Mouse (Mus musculus) erythroblast, embryonic 14.5 days (primary cell): ENCODE results near the gene Elp4. TPM values are rescaled to one million over a fixed set of nuclear protein-coding genes. Genes with fewer than 3 reads are reported as not detected.

Experiments
- H3K27me3 ChIP-seq: 2 replicates; pipeline ENCODE4 v1.6.1; 2012; ENCODE audit warnings: inconsistent platforms; ENCODE audit not compliant: control insufficient read depth
- H3K36me3 ChIP-seq: 2 replicates; pipeline ENCODE4 v1.6.1; 2012; ENCODE audit warnings: mild to moderate bottlenecking, inconsistent platforms; ENCODE audit not compliant: control insufficient read depth
- H3K4me1 ChIP-seq: 2 replicates; pipeline ENCODE4 v1.6.1; 2012; ENCODE audit warnings: inconsistent platforms; ENCODE audit not compliant: control insufficient read depth
- H3K4me3 ChIP-seq: replicated peaks from 2 replicates; pipeline ENCODE3; 2012; ENCODE audit warnings: moderate library complexity, mild to moderate bottlenecking, inconsistent platforms
- H3K9me3 ChIP-seq: 2 replicates; pipeline ENCODE4 v1.6.1; 2012; ENCODE audit warnings: low read length, inconsistent platforms, mixed read lengths; ENCODE audit not compliant: control insufficient read depth
- GATA1 ChIP-seq: IDR thresholded peaks from 2 replicates; pipeline ENCODE4 v1.6.1; 2012; ENCODE audit warnings: low read length, inconsistent platforms, mixed read lengths
- TAL1 ChIP-seq: IDR thresholded peaks from 3 replicates; pipeline ENCODE4 v1.6.1; 2012; ENCODE audit warnings: low read length, inconsistent platforms, mixed read lengths
- polyA plus RNA-seq: library from polyadenylated mRNA; stranded (reverse); fragments of >175 nt; gene quantifications from 2 replicates; pipeline ENCODE4 v1.2.3, GENCODE M21; 2012

Gene Elp4
- polyA plus RNA-seq, 1 experiment: 0.64 TPM

DNA sequence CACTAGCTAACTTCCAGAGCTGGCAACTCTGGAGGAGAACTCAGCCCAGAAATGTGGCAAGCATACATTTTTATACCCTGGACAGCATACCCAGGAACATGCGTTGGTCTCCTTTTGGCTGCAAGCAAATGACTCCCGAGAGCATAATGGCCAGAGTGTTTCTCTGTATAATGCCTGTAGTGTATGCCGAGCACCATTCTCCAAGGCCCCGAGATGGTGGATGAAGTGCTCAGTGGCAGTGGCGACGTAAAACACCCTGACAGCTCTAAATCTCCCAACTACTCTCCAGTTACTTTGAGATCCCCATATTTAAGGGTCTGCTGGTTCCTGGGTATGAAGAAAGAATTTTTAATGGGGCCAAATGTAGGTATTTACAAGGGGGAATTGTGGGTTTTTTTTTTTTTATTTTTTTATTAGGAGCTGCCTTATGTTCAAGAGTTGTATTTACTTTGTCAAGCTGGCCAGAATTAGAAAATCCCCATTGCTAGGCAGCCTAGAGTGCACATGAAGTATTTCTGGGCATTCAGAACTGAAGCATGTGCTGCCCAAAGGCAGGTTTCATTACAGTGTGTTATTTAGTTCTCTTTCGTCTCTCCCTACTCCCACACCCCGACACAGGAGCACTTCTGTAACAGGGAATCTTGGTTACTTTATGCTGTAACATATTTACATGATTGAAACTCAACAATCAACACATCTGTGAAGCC lies 188.8 kb downstream of the Elp4 start:
- Histone ChIP-seq H3K36me3 (no peaks in the 10 kb centered on the region), H3K9me3 (no peaks in the 10 kb centered on the region), H3K27me3 (no peaks in the 10 kb centered on the region), H3K4me3 (no peak overlapping the region), H3K4me1 (no peaks in the 10 kb centered on the region)
- TF ChIP-seq TAL1: no peak
- no peak for TF ChIP-seq GATA1

DNA sequence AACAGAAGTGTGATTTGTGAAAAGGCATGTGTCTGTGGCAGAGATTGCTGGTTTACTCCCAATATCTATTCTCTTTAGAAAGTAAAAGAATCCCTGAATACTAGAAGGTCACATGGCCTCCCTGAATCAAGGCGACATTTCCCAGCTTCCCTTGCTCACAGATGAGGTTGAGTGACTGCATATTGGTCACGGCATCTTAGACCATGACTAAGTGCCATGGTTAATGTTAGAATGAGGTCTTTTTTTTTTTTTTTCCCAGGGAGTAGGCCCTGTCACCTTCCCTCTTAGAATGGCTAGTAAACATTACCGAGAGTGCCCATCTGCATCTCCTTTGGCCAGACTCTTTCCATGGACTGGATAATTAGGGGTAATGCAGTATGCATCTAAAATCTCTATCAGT lies 193.9 kb downstream of the Elp4 start:
- H3K27me3 ChIP-seq: no peaks in the 10 kb centered on the region
- no peaks in the 10 kb centered on the region for H3K36me3 ChIP-seq
- no peaks in the 10 kb centered on the region for H3K9me3 ChIP-seq
- TF ChIP-seq TAL1 (no peak), GATA1 (no peak)
- H3K4me1 ChIP-seq: no peaks in the 10 kb centered on the region
- no peak overlapping the region for H3K4me3 ChIP-seq

DNA sequence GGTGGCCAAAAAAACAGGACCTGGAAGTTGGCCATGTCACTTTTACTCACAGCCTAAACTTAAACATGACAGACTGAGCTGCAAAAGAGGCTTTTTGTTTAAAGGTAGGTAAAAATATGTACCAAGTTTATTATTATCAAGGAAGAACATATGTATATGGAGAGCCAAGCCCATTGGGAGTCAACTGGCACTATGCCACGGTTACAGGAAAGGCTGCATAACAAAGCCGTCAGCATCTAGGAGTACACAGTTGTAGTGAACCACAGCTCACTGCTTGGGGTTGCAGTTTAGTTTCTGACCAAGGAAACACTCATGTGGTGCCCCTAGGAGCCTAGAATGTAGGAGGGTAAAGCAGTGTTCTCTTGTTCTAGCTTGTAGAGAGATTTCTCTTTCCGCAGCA lies 195.2 kb downstream of the Elp4 start:
- Histone ChIP-seq H3K27me3 (no peaks in the 10 kb centered on the region), H3K4me3 (no peak overlapping the region), H3K4me1 (no peaks in the 10 kb centered on the region), H3K9me3 (no peaks in the 10 kb centered on the region), H3K36me3 (no peaks in the 10 kb centered on the region)
- no peak for TF ChIP-seq TAL1
- TF ChIP-seq GATA1: no peak

DNA sequence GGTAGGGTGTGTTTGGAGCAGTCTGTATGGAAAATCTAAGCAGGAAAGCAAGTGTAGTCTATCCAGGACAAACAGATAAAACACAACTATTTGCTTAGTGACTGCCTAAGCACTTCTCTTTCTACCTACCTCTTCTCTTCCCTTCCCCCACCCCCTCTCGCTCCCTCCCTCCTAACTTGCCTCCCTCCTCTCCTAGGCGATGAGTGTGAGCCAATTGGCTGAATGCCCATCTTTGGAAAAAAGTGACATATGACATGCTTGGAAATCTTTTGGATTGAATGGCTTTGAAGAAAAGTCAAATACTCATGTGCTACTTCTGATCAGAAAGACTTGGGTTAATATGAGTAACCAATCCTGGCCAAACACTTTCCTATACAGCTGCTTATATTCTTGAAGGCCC lies 199.0 kb downstream of the Elp4 start:
- Histone ChIP-seq H3K9me3 (no peaks in the 10 kb centered on the region), H3K4me1 (no peaks in the 10 kb centered on the region), H3K27me3 (no peaks in the 10 kb centered on the region), H3K36me3 (peaks cover 3% of the 10 kb centered on the region), H3K4me3 (no peak overlapping the region)
- TF ChIP-seq TAL1 (no peak), GATA1 (no peak)

DNA sequence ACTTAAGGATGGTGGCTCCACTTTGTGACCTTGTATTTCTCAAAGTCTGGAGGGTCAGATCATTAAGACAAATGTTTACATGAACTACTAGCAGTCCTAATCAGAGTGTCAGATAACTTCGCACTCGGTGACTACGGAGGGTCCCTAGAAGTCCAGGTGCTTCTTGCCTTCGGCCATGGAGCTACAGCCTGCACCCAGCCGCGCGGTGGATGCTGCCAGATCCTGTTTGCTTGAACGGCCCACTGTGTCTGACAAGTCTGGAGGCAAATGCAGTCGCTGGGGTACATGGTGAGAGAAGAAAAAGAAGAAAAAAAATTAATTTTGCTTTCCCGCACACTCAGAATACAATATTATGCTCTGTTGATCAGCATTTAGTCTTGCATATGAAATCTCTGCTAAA lies 201.8 kb downstream of the Elp4 start:
- Histone ChIP-seq H3K36me3 (peaks cover 3% of the 10 kb centered on the region), H3K4me3 (no peak overlapping the region), H3K27me3 (no peaks in the 10 kb centered on the region), H3K4me1 (no peaks in the 10 kb centered on the region), H3K9me3 (no peaks in the 10 kb centered on the region)
- TF ChIP-seq TAL1 (no peak), GATA1 (no peak)

DNA sequence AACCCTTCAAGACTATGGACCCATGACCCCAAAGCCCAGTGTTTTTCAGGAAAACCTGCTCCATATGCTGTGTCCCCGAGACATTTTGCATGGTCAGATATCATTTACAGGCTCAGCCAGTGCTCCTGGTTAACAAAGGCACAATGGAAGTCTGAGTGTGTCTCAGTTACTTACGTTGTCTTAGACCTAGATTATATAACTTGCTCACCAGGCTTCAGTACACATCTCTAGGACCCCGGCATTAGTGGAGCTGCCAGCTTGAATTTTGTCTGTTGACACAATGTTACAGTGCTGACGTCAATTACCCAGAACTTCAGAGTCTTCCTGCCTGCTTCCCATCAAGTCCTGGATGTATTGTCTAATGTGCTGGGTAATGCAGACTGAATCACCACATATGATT lies 202.6 kb downstream of the Elp4 start:
- Histone ChIP-seq H3K27me3 (no peaks in the 10 kb centered on the region), H3K4me1 (no peaks in the 10 kb centered on the region), H3K36me3 (peaks cover 3% of the 10 kb centered on the region), H3K4me3 (no peak overlapping the region), H3K9me3 (no peaks in the 10 kb centered on the region)
- TF ChIP-seq GATA1: no peak
- no peak for TF ChIP-seq TAL1

DNA sequence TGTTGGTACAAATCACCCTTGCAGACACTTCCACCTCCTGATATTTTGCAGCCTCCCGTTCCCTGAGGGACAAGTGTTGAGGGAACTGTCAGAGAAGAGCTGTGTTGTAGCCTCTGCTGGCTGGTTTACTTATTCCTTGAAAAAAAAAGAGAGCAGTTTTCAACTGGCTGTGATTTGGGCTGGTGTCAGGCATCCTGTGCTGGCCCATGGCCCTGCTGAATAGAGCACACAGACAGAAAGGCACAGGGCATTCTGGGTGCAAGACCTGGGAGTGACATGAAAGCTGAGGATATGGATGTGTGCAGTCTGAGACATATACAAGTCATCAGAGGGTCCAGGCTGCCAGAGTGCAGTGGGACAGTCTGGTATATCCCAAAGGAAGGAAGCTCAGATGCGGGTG lies 205.7 kb downstream of the Elp4 start:
- no peaks in the 10 kb centered on the region for H3K9me3 ChIP-seq
- peaks cover 5% of the 10 kb centered on the region for H3K27me3 ChIP-seq
- no peaks in the 10 kb centered on the region for H3K4me1 ChIP-seq
- H3K4me3 ChIP-seq: no peak overlapping the region
- peaks cover 3% of the 10 kb centered on the region for H3K36me3 ChIP-seq
- TF ChIP-seq TAL1 (no peak), GATA1 (no peak)

DNA sequence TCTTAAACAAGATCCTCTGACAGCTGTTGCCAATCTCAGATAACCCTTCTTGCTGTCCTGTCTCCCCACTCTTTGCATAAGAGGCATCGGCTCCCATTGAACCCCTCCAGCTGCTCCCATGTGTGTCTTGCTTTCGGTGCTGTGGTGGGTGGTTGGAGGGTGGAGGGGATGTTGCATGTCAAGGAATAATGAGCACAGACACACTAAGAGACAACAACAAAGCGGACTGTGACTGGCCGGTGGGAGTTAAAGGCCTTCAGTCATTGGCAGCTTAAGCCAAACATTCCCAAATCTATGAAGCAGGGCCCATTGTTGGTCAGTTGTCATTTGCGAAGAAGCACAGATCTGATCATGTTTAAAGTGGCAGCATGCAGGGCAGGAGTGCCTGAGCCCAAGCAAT lies 206.6 kb downstream of the Elp4 start:
- H3K36me3 ChIP-seq: peaks cover 3% of the 10 kb centered on the region
- peaks cover 14% of the 10 kb centered on the region for H3K27me3 ChIP-seq
- no peak overlapping the region for H3K4me3 ChIP-seq
- no peaks in the 10 kb centered on the region for H3K9me3 ChIP-seq
- TF ChIP-seq TAL1 (no peak), GATA1 (no peak)
- H3K4me1 ChIP-seq: no peaks in the 10 kb centered on the region

DNA sequence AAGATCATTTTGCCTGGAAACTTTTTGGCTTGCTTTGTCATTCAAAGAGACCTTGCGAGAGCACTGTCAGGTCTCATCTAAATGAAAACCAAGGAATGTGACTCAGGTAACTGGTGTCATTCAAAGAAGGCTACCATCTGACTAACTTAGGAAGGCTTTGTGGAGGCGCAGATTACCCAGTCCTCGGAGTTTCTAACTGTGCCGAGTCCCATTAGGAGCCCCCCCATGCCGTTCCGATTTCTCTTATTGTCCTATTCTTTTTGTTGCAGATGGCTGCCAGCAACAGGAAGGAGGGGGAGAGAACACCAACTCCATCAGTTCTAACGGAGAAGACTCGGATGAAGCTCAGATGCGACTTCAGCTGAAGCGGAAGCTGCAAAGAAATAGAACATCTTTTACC lies 213.1 kb downstream of the Elp4 start:
- H3K36me3 ChIP-seq: no peaks in the 10 kb centered on the region
- no peak overlapping the region for H3K4me3 ChIP-seq
- no peak for TF ChIP-seq GATA1
- no peak for TF ChIP-seq TAL1
- H3K27me3 ChIP-seq: peaks cover 78% of the 10 kb centered on the region
- H3K4me1 ChIP-seq: peaks cover 2% of the 10 kb centered on the region; the same call in 1 of the 2 replicates
- H3K9me3 ChIP-seq: no peaks in the 10 kb centered on the region; the same call in 1 of the 2 replicates
